Mouse (Mus musculus): Measurements from ENCODE around the gene Klhl31.

DNA sequence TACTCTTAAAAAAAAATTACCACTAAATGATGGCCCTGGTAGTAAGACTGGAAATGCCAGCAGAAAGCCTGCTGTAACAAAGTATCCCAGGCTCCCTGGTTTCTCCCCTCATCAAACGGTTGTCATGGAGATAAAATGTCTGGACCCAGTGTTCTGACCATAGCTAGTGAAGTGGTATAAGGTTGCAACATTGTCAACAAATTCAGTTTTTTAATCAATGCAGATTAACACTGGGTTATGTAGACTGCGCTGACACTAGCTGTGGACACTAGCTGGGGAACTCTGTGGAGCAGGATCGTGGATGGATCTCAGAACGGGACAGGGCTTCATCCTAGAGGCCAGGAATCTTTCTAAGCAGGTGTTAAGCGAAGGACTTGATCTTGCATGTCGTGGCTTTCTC is 70.2 kb downstream of the Klhl31 start:
- TF ChIP-seq CTCF (IDR thresholded peaks at IDR 0.05; ENCODE audit: low read depth) (no peak), EP300 (optimal IDR thresholded peaks at IDR 0.05) (no peak)
